Mouse (Mus musculus) retina, adult 2 months (tissue): ENCODE measurements around the gene Ube2o.

Experiments
- DNase-seq: peaks from one replicate; pipeline ENCODE4 v3.0.0-alpha.2; 2012; ENCODE audit warnings: low read depth, low spot score

Ube2o gene

DNA sequence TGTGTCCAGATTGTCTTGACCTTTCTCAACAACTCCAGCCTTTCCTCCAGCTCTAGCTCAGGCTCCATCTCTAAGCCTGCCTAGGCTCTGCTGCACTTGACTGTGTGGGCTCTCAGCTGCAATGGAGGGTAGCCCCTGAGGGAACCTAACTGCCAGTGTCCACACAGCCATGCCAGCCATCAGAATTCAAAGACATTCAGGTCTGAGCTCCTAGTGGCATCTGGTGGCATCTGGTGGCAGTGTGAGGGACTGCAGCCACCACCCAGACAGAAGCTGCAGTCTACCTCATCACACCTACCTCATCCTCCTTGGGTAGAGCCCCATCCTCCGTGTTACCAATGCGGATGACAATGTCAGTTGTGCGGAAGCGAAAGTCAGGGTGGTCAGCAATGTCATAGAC lies 38.1 kb downstream of the Ube2o start:
- DNase-seq, result no peak

DNA sequence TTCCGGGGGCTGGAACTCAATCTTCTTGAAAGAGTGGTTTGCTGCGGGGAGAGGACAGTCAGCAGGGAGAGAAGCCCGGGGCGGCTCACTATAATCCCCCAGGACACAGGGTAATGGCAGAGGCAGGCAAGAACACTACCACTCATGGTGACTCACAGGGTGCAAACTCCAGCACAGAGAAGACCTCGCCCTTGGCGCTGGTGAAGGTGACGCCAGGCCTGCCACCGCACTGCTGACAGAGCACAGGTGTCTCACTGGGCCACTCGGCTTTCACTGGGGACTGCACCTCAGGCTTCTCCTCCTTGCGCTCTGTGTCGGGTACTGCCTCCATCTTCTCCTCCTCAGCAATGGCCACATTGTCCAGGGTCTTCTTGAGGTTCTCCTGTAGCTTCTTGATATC lies 40.1 kb downstream of the Ube2o start:
- DNase-seq, result no peak

DNA sequence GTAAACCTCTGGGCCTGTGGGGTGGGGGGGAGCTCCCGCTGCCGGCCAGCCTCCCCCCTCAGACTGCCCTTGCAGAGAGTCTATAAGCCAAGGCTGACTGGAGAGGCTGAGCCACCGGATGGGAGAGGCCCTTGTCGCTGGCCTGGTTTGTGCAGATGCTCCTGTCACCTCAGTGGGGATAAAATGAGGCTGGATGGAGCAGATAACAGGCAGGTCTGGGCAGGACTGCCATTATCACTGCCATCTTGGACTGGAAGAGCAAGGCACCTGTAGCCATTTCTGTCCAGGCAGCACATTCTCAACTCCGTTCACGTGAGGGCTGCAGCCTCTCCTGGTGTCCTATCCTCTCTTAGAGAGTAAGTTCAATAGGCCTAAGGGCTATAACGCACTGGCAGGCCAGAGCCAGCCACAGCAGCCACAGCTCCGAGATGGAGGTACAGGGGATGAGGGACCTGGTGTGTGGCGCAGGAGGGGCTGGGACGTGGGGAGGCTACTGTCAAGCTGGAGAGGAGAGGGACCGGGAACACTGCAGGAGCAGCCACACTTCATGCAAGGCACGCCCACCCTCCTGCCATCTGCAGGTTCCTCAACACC lies 43.0 kb downstream of the Ube2o start:
- no peak for DNase-seq

DNA sequence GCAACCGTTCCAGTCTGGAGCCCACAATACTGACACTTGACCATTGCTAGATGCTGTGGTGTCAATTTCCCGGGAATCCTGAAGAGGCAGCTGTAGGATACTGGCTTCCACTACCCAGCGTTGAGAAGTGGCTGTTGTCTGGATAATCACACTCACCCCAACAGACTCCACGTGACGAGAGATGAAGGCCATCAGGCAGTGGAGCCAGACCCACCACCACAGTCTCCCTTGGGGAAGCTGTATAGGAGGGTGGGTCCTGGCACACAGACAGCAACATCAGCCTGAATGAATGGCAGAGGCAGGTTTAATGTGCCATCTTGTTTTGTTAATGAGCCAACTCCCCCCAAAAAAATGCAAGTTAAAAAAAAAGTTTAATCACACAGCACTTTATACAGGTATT lies 43.9 kb downstream of the Ube2o start:
- no peak for DNase-seq

DNA sequence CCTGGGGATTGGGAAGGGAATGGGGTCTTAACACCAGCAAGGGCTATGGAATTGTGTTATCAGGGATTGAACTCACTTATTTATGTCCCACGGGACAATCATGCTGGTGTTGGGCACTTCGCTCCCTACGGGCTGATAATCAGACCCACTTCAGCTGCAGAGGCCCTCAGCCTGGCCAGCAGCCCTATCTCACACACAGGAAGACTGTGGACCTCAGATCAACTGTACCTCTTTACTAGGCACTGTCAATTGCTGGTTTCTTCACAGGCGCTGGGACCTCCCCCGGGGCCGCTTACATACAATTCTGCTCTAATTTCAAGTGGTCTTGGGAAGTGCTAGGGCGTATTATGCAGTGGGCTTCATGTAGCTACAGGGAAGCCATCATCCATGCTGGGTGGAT lies 44.6 kb downstream of the Ube2o start:
- no peak for DNase-seq

DNA sequence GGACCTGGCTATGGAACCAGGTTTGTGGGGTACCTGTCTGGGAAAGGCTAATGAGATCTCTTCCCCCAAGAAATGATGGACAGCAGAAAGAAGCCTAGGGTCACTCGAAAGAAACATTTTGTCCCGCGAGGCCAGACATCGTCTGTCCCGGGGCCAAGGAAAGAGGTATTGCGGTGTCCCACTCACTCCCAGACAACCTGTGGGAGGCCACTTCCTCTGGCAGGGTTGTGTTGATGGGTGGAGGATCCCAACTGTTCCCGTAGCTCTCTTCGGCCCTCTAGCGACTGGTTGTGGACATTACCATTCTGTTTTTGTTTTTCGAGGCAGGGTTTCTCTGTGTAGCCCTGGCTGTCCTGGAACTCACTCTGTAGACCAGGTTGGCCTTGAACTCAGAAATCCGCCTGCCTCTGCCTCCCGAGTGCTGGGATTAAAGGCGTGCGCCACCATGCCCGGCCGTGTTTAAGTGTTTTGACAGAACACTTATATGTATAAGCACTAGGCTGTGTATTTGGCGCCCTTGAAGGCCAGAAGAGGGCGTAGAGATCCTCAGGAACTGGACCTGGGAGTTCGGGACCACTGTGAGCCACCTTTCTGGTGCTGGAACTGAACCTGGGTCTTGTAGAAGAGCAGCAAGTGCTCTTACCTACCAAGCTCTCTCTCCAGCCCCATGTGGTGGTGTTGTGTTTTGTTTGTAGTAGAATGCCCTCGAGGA lies 46.9 kb downstream of the Ube2o start:
- no peak for DNase-seq

DNA sequence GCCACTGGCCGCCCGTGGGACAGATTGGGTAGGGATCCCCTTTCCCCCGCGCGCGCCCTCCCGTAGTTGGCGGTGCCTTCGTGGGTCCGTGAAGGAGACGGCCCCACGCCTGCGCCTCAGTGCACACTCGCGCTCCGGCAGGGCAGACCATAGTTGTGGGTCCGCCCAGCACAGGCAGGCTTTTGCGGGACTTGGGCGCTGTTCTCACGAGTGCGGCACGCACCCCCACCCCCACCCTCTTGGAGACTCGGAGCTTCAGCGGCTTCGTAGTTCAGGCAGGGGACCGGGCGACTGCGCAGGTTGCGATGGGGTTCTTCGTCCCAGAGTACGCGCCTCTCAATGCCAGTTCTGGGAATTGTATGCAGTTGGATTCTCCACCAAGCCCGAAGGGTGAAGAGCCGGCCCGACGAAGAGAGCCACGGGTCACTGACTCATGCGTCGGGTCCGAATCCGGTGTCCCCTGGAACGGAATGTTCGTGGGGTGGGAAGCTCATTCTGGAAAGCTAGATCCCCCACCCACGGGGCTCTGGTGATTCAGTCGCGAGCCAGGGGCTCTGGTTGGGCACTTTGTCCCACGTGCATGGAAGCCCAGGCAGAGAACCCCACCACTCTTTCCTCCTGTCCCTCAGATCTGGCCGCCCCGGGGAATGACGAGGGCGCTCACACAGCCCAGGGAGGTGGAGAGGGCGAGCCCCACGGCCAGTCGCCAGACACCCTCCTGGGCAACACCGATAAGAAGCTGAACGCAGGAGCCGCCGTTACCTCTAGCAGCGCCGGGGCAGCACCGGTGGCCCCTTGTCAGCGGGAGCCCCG lies 47.7 kb downstream of the Ube2o start:
- no peak for DNase-seq

DNA sequence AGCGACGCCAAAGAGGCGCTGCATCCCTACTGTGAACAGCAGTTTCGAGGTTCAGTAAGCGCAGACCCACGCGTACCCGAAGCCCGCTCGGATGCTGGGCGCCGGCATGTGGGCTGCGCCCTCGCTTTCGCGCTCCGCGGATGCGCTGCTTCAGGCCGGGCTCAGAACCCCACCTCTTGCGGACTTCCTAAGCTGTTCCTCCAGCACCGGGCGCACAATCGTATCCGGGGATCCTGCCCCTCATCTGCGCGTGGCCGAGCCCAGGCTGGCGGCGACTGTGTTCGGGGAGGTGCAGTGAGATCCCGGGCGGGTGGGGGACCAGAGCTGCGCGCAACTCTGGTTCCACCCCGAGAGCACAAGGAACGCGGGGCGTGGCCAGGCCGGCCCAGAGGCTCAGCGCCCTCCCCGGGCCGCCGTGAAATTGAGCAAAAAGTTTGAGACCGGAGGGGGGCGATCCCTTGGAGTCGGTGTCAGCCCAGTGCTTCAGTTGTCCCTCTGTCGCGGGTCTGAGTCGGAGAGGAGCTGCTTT lies 48.4 kb downstream of the Ube2o start:
- DNase-seq, result no peak

DNA sequence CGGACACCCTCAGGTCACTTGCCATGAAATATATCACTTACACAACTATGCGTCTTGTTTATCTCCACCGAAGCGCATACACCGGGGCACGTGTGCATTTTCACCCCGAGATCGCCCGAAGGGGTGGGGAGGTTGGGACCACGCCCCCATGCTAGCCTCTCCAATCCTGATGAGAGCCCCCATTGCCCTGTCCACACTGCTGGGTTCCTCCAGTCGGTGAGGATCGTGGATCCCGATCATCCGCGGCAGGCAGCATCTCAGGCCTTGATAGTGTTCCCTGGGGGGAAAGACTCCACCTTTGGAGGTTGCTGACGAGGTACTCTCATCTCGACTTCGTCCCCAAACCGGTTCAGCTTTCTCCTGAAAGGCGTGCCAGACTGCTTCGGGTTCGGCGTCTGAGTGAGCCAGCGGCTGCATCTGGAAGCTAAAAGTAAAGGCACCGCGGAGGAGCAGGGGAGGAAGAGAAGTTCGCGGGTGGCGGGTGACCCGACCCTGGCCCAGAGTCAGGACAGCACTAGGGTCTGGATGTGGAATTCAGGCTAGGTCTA lies 48.9 kb downstream of the Ube2o start:
- DNase-seq, result no peak

DNA sequence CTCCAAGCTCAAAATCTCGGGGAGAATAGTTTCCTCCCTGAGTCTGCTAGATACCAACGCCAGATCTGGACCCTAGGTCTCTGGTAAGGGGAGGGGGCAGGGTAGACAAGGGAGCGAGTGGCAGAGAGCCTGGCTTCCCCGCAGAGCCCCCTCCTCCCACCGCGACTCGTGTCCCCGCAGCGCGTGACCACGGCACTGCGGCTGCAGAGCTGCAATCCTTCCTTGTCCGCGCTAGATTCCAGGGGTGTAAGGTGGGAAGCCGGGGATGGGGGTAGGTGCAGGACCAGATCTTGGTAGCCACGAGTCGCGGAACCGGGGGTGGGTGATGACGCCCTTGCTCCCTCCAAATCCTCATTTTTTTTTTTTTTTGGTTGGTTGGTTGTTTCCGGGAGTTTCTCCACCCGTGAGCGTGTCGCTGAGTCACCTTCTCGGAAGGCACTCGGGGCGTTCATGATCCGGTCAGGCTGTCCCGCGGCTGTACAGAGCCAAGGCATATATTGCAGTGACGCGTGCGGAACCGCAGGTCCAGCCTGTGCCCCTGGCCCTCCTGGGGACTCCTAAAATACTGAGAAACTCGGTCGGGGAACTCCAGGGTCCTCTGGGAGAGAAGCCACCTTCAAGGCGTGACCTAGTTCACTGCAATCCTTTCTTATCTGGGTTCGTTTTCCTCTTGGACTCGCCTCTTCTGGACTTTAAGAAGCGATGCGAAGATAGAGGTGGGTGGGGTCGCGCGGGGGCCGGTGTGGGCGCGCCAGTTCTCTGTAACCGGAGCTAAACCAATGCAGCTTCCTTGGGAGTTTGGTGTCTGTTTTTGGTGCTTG lies 49.7 kb downstream of the Ube2o start:
- DNase-seq, result no peak

DNA sequence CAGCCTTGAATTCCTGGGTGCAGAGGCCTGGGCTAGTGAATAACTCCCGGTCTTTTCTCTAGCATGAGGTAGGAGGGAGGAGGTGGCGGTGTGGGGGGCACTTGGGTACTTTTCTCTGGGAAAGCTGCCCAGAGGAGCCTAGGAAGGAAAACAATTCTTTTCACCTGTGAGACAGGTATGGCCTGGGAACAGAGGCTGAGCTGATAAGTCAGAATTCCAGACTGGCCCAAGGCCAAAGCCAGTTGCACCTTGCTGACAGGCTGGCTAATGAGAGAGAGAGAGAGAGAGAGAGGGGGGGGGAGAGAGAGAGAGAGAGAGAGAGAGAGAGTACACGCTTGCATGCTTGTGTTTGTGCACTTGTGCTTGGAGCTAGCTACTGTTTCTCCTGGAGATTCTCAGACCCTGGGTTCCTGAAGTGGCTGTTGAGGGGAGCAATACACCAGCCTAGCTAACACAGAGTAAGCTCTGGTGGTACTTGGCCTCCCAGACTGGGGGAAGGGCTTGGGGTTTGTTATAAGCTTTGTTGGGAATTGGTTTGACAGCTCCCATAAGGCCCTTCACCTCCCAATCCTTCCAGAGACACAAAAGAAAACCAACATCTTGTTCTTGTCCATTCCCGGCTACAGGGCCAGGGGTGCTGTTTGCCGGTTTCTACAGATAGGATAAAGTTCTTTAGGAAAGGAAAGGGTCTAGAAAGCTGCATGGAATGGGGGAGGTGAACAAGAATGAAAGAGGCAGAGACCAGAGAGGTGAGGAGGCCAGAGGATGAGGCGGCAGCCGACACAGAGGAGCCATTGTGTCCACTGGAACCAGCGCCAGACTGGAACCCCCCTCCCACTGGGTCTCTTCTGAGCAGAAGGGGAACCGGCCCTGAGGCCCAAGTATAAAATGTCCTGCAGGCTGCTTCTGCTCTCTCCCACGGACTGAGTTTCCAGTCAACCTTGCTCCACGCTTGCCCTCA lies 50.8 kb downstream of the Ube2o start, which contains the start of gene Sphk1:
Gene Sphk1 (plus strand): TSS at position 739 of the 961 bp plus-strand sequence.
- DNase-seq, result no peak

DNA sequence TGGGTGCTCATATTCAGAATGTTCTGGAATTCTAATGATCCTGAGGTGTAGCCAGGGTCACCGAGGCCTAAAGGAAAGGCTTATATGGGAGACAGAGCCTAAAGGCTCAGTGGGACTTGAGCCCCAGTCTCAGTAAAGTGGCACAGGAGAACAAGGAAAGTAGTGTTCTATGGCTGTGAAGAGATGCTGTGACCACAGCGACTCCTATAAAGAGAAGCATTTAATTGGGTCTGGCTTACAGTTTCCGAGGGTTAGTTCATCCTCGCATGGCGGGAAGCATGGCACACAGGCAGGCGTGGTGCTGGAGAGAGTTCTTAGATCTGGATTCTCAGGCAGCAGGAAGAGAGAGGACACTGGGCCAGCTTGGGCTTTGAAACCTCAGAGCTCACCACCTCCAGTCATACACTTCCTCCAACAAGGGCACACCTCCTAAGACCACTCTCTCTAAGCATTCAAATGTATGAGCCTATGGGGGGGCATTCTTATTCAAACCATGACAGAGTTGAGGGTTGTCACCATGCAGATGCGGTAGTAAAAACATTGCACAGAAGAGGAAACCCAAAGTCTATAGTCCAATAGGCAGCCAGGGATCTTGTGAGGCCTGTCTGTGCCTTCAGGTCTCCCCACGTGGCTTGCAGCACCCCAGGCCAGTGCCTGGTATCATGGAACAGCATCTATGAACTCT lies 52.5 kb downstream of the Ube2o start:
- DNase-seq, result no peak

DNA sequence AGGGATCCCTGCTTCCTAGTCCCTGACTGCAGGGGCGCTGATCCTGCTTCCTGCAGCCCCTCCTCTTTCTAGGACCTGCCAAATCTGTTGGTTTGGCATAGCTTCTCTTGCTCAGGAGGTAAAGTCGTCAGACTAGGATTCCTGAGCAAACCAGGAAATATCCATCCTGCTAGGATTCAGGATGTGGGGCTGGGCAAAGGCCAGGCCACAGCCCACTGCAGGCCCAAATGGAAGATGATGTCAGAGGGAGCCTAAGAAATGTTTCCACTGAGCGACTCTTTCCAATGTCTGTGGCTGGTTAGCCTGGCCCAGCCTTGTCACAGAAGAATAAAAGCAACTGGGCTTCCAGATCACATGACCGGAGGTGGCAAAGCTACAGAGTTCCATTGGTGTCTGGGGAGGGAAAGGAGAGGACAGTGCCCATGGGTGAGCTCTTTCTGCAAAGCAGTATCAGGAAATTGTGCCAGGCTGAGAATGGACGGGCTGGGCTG lies 57.5 kb downstream of the Ube2o start:
- no peak for DNase-seq

DNA sequence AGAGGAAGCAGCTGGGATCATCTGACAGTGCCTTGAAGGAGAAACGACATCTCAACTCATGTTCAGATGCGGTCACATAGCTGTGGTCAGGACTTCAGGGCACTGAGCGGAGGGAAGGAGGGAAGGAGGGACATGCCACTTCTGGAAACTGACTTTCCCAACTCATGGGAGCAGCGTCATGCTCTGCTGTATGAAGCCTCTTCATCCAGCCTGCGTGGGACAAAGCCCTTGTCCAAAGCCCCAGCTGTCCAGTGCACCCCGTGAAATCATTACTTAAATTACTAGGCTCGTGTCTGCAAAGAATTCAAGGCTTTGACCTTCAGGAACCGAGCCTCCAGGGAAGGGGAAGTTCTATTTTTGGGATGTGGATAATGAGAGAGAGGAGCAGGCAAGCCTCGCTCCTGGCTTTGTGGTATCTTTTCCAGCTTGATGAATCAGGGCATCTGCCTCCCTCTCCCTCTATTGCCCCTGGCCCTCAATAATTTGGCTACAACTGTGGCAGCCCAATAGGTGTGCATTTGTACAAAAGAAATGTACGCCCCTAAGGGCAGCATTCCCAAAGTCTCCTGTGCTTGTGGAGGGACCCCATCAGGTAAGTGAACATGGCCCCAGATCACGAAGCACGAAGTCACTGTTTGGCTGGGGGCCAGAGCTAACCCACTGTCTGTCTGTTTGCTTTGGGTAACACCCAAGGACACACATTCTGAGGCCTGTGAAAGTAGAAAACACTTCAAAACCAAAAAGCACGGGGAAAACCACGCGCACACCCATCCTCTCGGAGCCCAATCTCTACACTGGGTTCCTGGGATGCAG lies 58.2 kb downstream of the Ube2o start:
- DNase-seq, result no peak

DNA sequence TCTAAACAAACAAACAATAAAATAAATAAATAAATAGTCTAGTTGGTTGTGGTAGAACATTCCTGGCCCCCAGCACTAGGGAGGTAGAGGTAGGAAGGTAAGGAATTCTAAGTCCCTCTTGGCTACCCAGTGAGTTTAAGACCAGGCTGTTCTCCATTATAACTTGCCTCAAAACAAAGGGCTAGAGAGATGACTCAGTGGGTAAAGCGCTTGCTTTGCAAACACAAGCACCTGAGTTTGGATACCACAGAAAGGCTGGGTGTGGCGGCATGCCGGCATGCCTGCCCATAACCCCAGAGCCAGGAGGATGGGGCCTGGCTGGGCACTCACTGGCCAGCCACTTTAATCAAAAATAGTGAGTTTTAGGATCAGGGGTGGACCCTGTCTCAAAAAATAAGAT lies 59.2 kb downstream of the Ube2o start:
- DNase-seq, result no peak

DNA sequence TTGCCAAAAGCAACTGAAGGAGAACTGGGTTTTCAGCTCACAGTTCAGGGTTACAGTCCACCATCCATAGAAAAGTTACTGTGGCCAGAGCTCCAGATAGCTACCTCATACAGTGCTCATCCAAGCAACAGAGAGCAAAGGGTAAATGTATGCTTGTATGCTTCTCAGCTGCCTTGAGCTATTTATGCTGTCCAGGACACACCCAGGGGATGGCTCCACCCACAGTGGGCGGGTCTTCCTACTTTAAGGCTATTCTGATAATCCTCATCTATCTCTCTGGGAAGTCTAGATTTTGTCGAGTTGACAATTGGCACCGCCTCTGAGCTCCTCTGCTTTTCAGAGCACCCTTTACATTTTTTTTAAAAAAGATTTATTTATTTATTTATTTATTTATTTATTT lies 60.1 kb downstream of the Ube2o start:
- DNase-seq, result no peak

DNA sequence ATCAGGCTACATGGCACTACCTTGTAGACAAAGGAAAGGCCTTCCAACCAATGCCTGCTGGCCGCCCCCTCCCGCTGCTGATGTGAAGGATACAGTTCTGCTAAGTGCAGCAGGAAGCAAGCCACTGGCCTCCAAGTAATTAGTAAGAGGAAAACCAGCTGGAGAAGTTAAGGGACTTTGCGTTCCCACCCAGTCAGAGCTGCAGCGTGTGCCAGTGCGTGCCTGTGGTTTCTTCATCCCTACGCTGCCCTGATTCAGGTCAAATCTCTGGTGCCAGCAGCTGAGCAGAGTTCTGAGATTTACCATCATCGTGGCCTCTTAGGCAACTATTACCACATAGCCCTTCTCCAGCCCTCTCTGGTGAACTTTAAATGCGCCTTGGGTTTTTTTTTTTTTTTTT lies 62.8 kb downstream of the Ube2o start:
- no peak for DNase-seq

DNA sequence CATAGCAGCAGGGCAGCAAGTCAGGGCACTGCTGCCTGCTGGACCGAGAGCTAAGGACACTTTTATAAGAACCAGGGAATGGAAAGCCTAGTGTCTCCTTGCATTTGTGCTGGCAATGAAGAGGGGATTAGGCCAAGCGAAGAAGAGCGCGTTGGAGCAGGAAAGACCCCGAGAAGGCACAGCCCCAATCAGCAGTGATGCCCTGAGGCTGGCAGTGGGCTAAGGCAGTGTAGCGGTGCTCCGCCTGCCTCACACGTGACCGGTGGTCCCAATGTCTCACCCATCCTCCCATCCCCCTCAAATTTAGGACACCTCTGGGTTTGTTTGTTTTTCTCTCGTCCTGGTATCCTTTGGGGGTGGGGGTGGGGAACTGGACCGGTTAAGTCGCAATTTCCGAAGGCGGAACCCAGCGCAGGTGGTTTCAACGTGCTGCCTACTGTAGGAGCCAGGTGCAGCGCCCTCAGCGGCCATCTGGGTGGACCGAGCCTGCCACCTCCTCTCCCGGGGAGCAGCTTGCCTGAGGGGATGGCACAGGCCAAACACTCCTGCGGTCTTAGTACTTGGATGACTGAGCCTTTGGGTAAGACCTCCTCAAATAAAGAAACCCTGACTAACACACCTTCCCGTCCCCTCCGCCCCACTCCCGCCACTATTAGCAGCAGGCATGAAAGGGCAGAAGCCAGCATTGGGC lies 65.8 kb downstream of the Ube2o start:
- no peak for DNase-seq
